Mouse (Mus musculus) heart, postnatal 0 days (tissue): ENCODE measurements around the gene Oxnad1.
A peak's percentile ranks its signal among the peaks of the same experiment; 100 is the strongest.

Experiments
- CTCF ChIP-seq: IDR thresholded peaks from 2 replicates; pipeline ENCODE4 v1.5.1; 2016; ENCODE audit warnings: antibody characterized with exemption, control low read depth, low read depth
- EP300 ChIP-seq: IDR thresholded peaks from 2 replicates; pipeline ENCODE4 v1.6.1; 2016; ENCODE audit warnings: antibody characterized with exemption, low read depth

GRCm38 (mm10) chr14:32085486-32086201, 470 bp downstream of the Oxnad1 start, which contains the start of gene Dph3:
- TF ChIP-seq CTCF, result peak; percentile 49
- peak; percentile 54; the same call in 1 of the 2 replicates for TF ChIP-seq EP300
